ENCODE assay signal across 1 mouse cellular context in genomic region chr2:91526294-91527146, GRCm38 (mm10).
A peak's percentile ranks its signal among the peaks of the same experiment; 100 is the strongest.
TF ChIP-seq lines count a peak whose summit lies in the region.

Gene Ckap5 (plus strand): TSS chr2:91526762.

TF ChIP-seq in MEL, 35 proteins besides CTCF, POLR2A, EP300 and RAD21 (continued from another document):
- TF ChIP-seq ZKSCAN1 (IDR thresholded peaks at IDR 0.05; ENCODE audit: low read depth, low read length) (no peak), MXI1 (IDR thresholded peaks at IDR 0.05; ENCODE audit: low read depth, low read length) (peak; percentile 80), TBP (IDR thresholded peaks at IDR 0.05; ENCODE audit: low read depth, low read length) (peak; percentile 70), POLR2AphosphoS2 (IDR thresholded peaks at IDR 0.05; ENCODE audit: low read length) (no peak)
